Mouse (Mus musculus) kidney, adult 2 months (tissue): ENCODE data around the gene Vps4b. TPM values are rescaled to one million over a fixed set of nuclear protein-coding genes. Genes with fewer than 3 reads are reported as not detected.

Experiments
- DNase-seq: peaks from one replicate; pipeline ENCODE4 v3.0.0; 2021
- H3K27ac ChIP-seq: fragments of 200-500 bp; 2 replicates; pipeline ENCODE4 v1.5.1; 2012; ENCODE audit warnings: low read depth, low read length, control low read depth, inconsistent platforms; ENCODE audit not compliant: insufficient read depth
- H3K27me3 ChIP-seq: fragments of 200-500 bp; replicated peaks from 2 replicates; pipeline ENCODE4 v1.6.1; 2012; ENCODE audit warnings: mild to moderate bottlenecking, moderate library complexity, low read length, inconsistent platforms; ENCODE audit not compliant: control insufficient read depth, insufficient read depth
- H3K36me3 ChIP-seq: fragments of 200-500 bp; 2 replicates; pipeline ENCODE4 v1.6.1; 2012; ENCODE audit warnings: mild to moderate bottlenecking, moderate library complexity, low read length, inconsistent platforms; ENCODE audit not compliant: control insufficient read depth, insufficient read depth
- H3K4me1 ChIP-seq: fragments of 200-500 bp; 2 replicates; pipeline ENCODE4 v1.6.1; 2011; ENCODE audit warnings: low read length; ENCODE audit not compliant: control insufficient read depth, insufficient read depth
- H3K4me3 ChIP-seq: fragments of 200-500 bp; 2 replicates; pipeline ENCODE4 v1.5.1; 2011; ENCODE audit warnings: mild to moderate bottlenecking, low read depth, low read length, control low read depth; ENCODE audit not compliant: insufficient read depth
- CTCF ChIP-seq: fragments of 200-500 bp; conservative IDR thresholded peaks from 2 replicates; pipeline ENCODE4 v1.5.1; 2011; ENCODE audit warnings: low read depth, mild to moderate bottlenecking, control low read depth, low read length, moderate library complexity, mixed read lengths; ENCODE audit not compliant: insufficient read depth, insufficient read length
- POLR2A ChIP-seq: fragments of 200-500 bp; IDR thresholded peaks from one replicate; pipeline ENCODE4 v1.6.1; 2011; ENCODE audit warnings: low read depth, low read length, control low read depth
- WGBS: fragments of 180-500 bp; shearing (Covaris S2); methylation state at CpG from one replicate; pipeline ENCODE4 v1.1.7; 2018; 5-methylcytosine and 5-hydroxymethylcytosine counted together
- polyA plus RNA-seq: library from polyadenylated mRNA; depleted of rRNA; stranded (reverse); fragments of >200 nt; gene quantifications from 2 replicates; pipeline ENCODE4 v1.2.3, GENCODE M21; 2012

The Vps4b gene
- polyA plus RNA-seq, 1 experiment = 16.0 TPM

GRCm38 (mm10) chr1:106764846-106765245 is 31.7 kb downstream of the Vps4b start:
- Histone ChIP-seq H3K27me3 (no peaks in the 10 kb centered on the region), H3K27ac (no peak overlapping the region), H3K4me1 (no peaks in the 10 kb centered on the region), H3K4me3 (no peak overlapping the region), H3K36me3 (peaks cover 2% of the 10 kb centered on the region)
- WGBS = 78% methylated on average over 2 of the region's 2 CpGs
- no peak for TF ChIP-seq POLR2A
- TF ChIP-seq CTCF = no peak
- no peak for DNase-seq

- H3K27me3 ChIP-seq = no peaks in the 10 kb centered on the region
- H3K36me3 ChIP-seq = peaks cover 2% of the 10 kb centered on the region
- 80% methylated on average over 3 of the region's 3 CpGs for WGBS
- H3K27ac ChIP-seq = no peak overlapping the region
- H3K4me1 ChIP-seq = no peaks in the 10 kb centered on the region
- TF ChIP-seq CTCF (no peak), POLR2A (no peak)
- no peak for DNase-seq
- H3K4me3 ChIP-seq = no peak overlapping the region
Observed at GRCm38 (mm10) chr1:106764281-106764680, 32.2 kb downstream of the Vps4b start.

GRCm38 (mm10) chr1:106760750-106761149 is 35.8 kb downstream of the Vps4b start:
- no peak for DNase-seq
- no peak for TF ChIP-seq CTCF
- TF ChIP-seq POLR2A = no peak
- Histone ChIP-seq H3K27ac (no peak overlapping the region), H3K4me1 (peaks cover 5% of the 10 kb centered on the region; the same call in 1 of the 2 replicates), H3K36me3 (no peaks in the 10 kb centered on the region), H3K4me3 (no peak overlapping the region), H3K27me3 (no peaks in the 10 kb centered on the region)
- WGBS = 80% methylated on average over 3 of the region's 3 CpGs

- 1% methylated on average over 51 of the region's 51 CpGs for WGBS
- peak; percentile 99 for DNase-seq
- Histone ChIP-seq H3K4me1 (peaks cover 5% of the 10 kb centered on the region; the same call in 1 of the 2 replicates), H3K27ac (peak within 1 kb of the TSS; percentile 88), H3K4me3 (peak within 1 kb of the TSS; percentile 91), H3K27me3 (no peaks in the 10 kb centered on the region), H3K36me3 (no peaks in the 10 kb centered on the region)
- TF ChIP-seq POLR2A = peak; percentile 94
- no peak for TF ChIP-seq CTCF
Observed at GRCm38 (mm10) chr1:106759572-106760435, 36.7 kb downstream of the Vps4b start, which contains the start of gene Kdsr. TSS of gene Kdsr (minus strand) at chr1:106759727.

- Histone ChIP-seq H3K36me3 (no peaks in the 10 kb centered on the region), H3K27ac (peak overlapping the region; percentile 63), H3K27me3 (no peaks in the 10 kb centered on the region), H3K4me3 (peak overlapping the region; percentile 91), H3K4me1 (peaks cover 5% of the 10 kb centered on the region; the same call in 1 of the 2 replicates)
- no peak for TF ChIP-seq CTCF
- no peak for TF ChIP-seq POLR2A
- under 1% methylated on average over 34 of the region's 34 CpGs for WGBS
- DNase-seq = peak; percentile 28
Observed at GRCm38 (mm10) chr1:106758734-106759571, 37.6 kb downstream of the Vps4b start.

- Histone ChIP-seq H3K36me3 (no peaks in the 10 kb centered on the region; the same call in 1 of the 2 replicates), H3K27me3 (no peaks in the 10 kb centered on the region), H3K4me1 (peaks cover 5% of the 10 kb centered on the region; the same call in 1 of the 2 replicates), H3K27ac (no peak overlapping the region), H3K4me3 (no peak overlapping the region)
- no peak for TF ChIP-seq CTCF
- TF ChIP-seq POLR2A = no peak
- DNase-seq = no peak
- WGBS = 63% methylated on average over 4 of the region's 4 CpGs
Observed at GRCm38 (mm10) chr1:106756633-106757032, 39.9 kb downstream of the Vps4b start.

GRCm38 (mm10) chr1:106752013-106752412 is 44.5 kb downstream of the Vps4b start:
- Histone ChIP-seq H3K36me3 (peaks cover 3% of the 10 kb centered on the region; the same call in 1 of the 2 replicates), H3K4me3 (no peak overlapping the region), H3K27ac (no peak overlapping the region), H3K4me1 (no peaks in the 10 kb centered on the region), H3K27me3 (no peaks in the 10 kb centered on the region)
- WGBS = 86% methylated on average over 5 of the region's 5 CpGs
- DNase-seq = no peak
- TF ChIP-seq CTCF = no peak
- no peak for TF ChIP-seq POLR2A
